In genomic region chr13:100866311-100866710, GRCm38 (mm10) we compare ENCODE assay signal across 1 mouse cellular context.
TF ChIP-seq lines count a peak whose summit lies in the region.

No protein-coding gene starts in this region.

TF ChIP-seq in CH12.LX, 34 proteins besides CTCF, POLR2A, EP300 and RAD21 (continued from another document):
- TF ChIP-seq NRF1 (IDR thresholded peaks at IDR 0.05; ENCODE audit: low read depth, low read length) (no peak), TCF12 (IDR thresholded peaks at IDR 0.05; ENCODE audit: low read depth, low read length) (0 out of 2 replicates have a peak, but pooled peaks have one; percentile 44), MXI1 (IDR thresholded peaks at IDR 0.05; ENCODE audit: low read depth, low read length) (no peak), MAZ (IDR thresholded peaks at IDR 0.05; ENCODE audit: low read depth, low read length) (no peak), ZMIZ1 (IDR thresholded peaks at IDR 0.05; ENCODE audit: low read depth, low read length) (no peak), MAFK (IDR thresholded peaks at IDR 0.05; ENCODE audit: insufficient replicate concordance, low read length) (no peak), KAT2A (IDR thresholded peaks at IDR 0.05; ENCODE audit: insufficient replicate concordance, low read length) (no peak), USF2 (conservative IDR thresholded peaks at IDR 0.05; ENCODE audit: low read depth, low read length) (no peak), ZKSCAN1 (IDR thresholded peaks at IDR 0.05; ENCODE audit: borderline replicate concordance, low read depth, low read length) (no peak), CHD1 (IDR thresholded peaks at IDR 0.05; ENCODE audit: low read depth, low read length) (no peak), SMC3 (IDR thresholded peaks at IDR 0.05; ENCODE audit: low read depth, low read length) (no peak)
